Mouse (Mus musculus): ENCODE results near the gene Fv1. TPM values are rescaled to one million over a fixed set of nuclear protein-coding genes. Genes with fewer than 3 reads are reported as not detected.

Gene Fv1
- polyA plus RNA-seq, 1 experiment from 2014 or later = 13.5 TPM

- Histone ChIP-seq H3K4me3 (no peak overlapping the region), H3K36me3 (peaks cover 100% of the 10 kb centered on the region), H3K4me1 (replicated peaks) (no peaks in the 10 kb centered on the region), H3K9me3 (no peaks in the 10 kb centered on the region), H3K27me3 (ENCODE audit: insufficient read depth, poor library complexity, severe bottlenecking) (no peaks in the 10 kb centered on the region), H3K27ac (no peak overlapping the region)
- 96% methylated on average over 4 of the region's 4 CpGs for WGBS
- no peak for DNase-seq (ENCODE audit: low spot score)
These were observed 27.1 kb downstream of the Fv1 start for GRCm38 (mm10) chr4:147895815-147896330.

GRCm38 (mm10) chr4:147896411-147896810 lies 27.6 kb downstream of the Fv1 start:
- H3K4me3 ChIP-seq = no peak overlapping the region
- WGBS = 65% methylated on average over 1 of the region's 1 CpGs
- no peaks in the 10 kb centered on the region for H3K4me1 ChIP-seq (replicated peaks)
- H3K27ac ChIP-seq = no peak overlapping the region
- H3K27me3 ChIP-seq (ENCODE audit: insufficient read depth, poor library complexity, severe bottlenecking) = no peaks in the 10 kb centered on the region
- H3K9me3 ChIP-seq = no peaks in the 10 kb centered on the region
- peaks cover 96% of the 10 kb centered on the region for H3K36me3 ChIP-seq
- no peak for DNase-seq (ENCODE audit: low spot score)

DNA sequence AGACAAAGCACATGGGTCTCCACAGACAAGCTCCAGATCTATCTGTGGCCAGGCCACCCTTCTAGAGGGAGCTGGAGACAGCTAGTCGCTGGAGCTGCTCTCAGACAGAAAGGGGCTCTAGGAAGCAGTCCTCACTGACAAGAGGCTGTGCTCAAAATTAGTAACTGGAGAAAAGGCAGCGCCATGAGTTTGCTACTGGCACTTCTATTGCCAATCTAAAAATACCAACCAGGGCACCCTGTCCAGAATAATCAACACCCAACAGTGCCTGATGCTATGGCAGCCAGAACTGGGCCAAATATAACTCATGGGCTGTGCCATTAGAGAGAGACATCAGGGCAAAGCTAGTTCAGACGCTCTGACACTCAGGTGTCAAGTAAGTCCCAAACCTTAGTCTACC lies 28.6 kb downstream of the Fv1 start:
- Histone ChIP-seq H3K9me3 (no peaks in the 10 kb centered on the region), H3K4me3 (no peak overlapping the region), H3K27me3 (ENCODE audit: insufficient read depth, poor library complexity, severe bottlenecking) (no peaks in the 10 kb centered on the region), H3K27ac (no peak overlapping the region), H3K4me1 (replicated peaks) (no peaks in the 10 kb centered on the region), H3K36me3 (peaks cover 96% of the 10 kb centered on the region)
- no peak for DNase-seq (ENCODE audit: low spot score)
- 90% methylated on average over 3 of the region's 3 CpGs for WGBS

GRCm38 (mm10) chr4:147900452-147900851 lies 31.7 kb downstream of the Fv1 start:
- WGBS = 87% methylated on average over 7 of the region's 7 CpGs
- no peak for DNase-seq (ENCODE audit: low spot score)
- Histone ChIP-seq H3K4me1 (replicated peaks) (peaks cover 13% of the 10 kb centered on the region), H3K4me3 (no peak overlapping the region), H3K27me3 (ENCODE audit: insufficient read depth, poor library complexity, severe bottlenecking) (no peaks in the 10 kb centered on the region), H3K9me3 (no peaks in the 10 kb centered on the region), H3K36me3 (peaks cover 75% of the 10 kb centered on the region), H3K27ac (no peak overlapping the region)

DNA sequence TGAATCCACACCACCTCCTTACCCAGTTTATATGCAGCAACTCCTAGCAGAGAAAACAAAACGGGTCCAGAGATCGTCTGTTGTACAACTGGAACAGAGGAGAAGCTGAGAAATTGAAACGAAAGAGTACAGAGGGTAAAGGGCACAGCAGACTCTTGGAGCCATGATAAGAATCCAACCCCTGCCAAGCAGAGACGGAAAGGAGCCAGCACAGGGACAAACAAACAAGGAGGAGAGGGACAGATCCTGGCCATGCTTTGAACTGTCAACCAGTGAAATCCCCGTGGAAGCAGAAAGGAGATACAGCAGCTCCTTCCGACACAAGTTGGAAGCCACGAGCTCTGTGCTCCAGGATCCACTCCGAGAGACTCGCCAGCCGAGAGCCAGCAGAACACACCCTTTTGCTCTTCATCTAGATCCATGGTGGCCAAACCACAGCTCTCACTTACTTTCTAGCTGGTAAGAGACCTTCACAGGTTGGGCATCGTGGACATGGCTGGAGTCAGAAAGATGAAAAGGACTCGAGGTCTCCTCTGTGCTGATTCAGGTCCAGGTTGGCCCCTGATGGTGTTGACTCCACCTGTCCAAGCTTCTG lies 34.2 kb downstream of the Fv1 start:
- no peak for DNase-seq (ENCODE audit: low spot score)
- WGBS = 89% methylated on average over 12 of the region's 12 CpGs
- Histone ChIP-seq H3K4me1 (replicated peaks) (peaks cover 13% of the 10 kb centered on the region), H3K4me3 (peak overlapping the region; percentile 92; the same call in 1 of the 2 replicates), H3K36me3 (peaks cover 49% of the 10 kb centered on the region), H3K27me3 (ENCODE audit: insufficient read depth, poor library complexity, severe bottlenecking) (no peaks in the 10 kb centered on the region), H3K9me3 (no peaks in the 10 kb centered on the region), H3K27ac (no peak overlapping the region)

- H3K27ac ChIP-seq = no peak overlapping the region
- WGBS = 85% methylated on average over 3 of the region's 3 CpGs
- no peaks in the 10 kb centered on the region for H3K9me3 ChIP-seq
- DNase-seq (ENCODE audit: low spot score) = no peak
- H3K4me3 ChIP-seq = peak overlapping the region; percentile 92
- H3K36me3 ChIP-seq = peaks cover 43% of the 10 kb centered on the region
- peaks cover 13% of the 10 kb centered on the region for H3K4me1 ChIP-seq (replicated peaks)
- no peaks in the 10 kb centered on the region for H3K27me3 ChIP-seq (ENCODE audit: insufficient read depth, poor library complexity, severe bottlenecking)
These were observed 34.8 kb downstream of the Fv1 start for GRCm38 (mm10) chr4:147903601-147904000.

GRCm38 (mm10) chr4:147904313-147905089 lies 35.7 kb downstream of the Fv1 start, which contains the start of gene Mfn2:
Mfn2 (minus strand) TSS chr4:147904704.
- H3K36me3 ChIP-seq = peaks cover 34% of the 10 kb centered on the region
- under 1% methylated on average over 59 of the region's 59 CpGs for WGBS

GRCm38 (mm10) chr4:147905090-147905659 lies 36.4 kb downstream of the Fv1 start:
- no peak for DNase-seq (ENCODE audit: low spot score)
- peaks cover 13% of the 10 kb centered on the region for H3K4me1 ChIP-seq (replicated peaks)
- no peaks in the 10 kb centered on the region for H3K27me3 ChIP-seq (ENCODE audit: insufficient read depth, poor library complexity, severe bottlenecking)
- H3K4me3 ChIP-seq = peak overlapping the region; percentile 92
- 3% methylated on average over 8 of the region's 8 CpGs for WGBS
- H3K36me3 ChIP-seq = peaks cover 30% of the 10 kb centered on the region
- peak overlapping the region; percentile 99 for H3K27ac ChIP-seq
- H3K9me3 ChIP-seq = no peaks in the 10 kb centered on the region

More at GRCm38 (mm10) chr4:147904313-147905089, 35.7 kb downstream of the Fv1 start, which contains the start of gene Mfn2:
- no peaks in the 10 kb centered on the region for H3K9me3 ChIP-seq
- no peaks in the 10 kb centered on the region for H3K27me3 ChIP-seq (ENCODE audit: insufficient read depth, poor library complexity, severe bottlenecking)
- H3K27ac ChIP-seq = peak within 1 kb of the TSS; percentile 99
- H3K4me1 ChIP-seq (replicated peaks) = peaks cover 13% of the 10 kb centered on the region
- peak; percentile 90 for DNase-seq (ENCODE audit: low spot score)
- peak within 1 kb of the TSS; percentile 92 for H3K4me3 ChIP-seq

DNA sequence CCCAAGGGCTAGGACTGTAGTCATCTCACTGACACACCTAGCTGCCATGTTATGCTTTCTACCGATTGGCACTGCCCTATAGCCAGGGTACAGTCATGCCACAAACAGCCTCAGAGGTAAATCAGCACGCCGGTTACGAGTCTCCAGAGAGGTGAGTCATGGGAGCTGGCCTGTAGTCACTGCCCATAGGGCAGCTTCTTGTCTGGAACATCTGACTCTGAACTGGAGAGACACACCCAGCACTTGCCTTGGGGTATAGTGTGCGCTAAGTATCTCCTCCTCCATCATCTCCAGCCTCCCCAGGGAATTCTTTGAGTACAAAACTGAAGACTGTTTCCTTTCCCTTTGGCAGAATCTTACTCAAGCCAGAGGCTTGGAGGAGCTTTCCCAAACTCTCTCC lies 37.5 kb downstream of the Fv1 start:
- H3K36me3 ChIP-seq = peaks cover 21% of the 10 kb centered on the region
- no peak overlapping the region for H3K27ac ChIP-seq
- DNase-seq (ENCODE audit: low spot score) = no peak
- H3K4me1 ChIP-seq (replicated peaks) = peaks cover 13% of the 10 kb centered on the region
- H3K4me3 ChIP-seq = no peak overlapping the region
- no peaks in the 10 kb centered on the region for H3K27me3 ChIP-seq (ENCODE audit: insufficient read depth, poor library complexity, severe bottlenecking)
- no peaks in the 10 kb centered on the region for H3K9me3 ChIP-seq
- 78% methylated on average over 5 of the region's 5 CpGs for WGBS

GRCm38 (mm10) chr4:147909486-147909885 lies 40.7 kb downstream of the Fv1 start:
- no peak overlapping the region for H3K27ac ChIP-seq
- no peaks in the 10 kb centered on the region for H3K27me3 ChIP-seq (ENCODE audit: insufficient read depth, poor library complexity, severe bottlenecking)
- no peak overlapping the region for H3K4me3 ChIP-seq
- no peak for DNase-seq (ENCODE audit: low spot score)
- WGBS = 92% methylated on average over 5 of the region's 5 CpGs
- peaks cover 5% of the 10 kb centered on the region for H3K4me1 ChIP-seq (replicated peaks)
- H3K36me3 ChIP-seq = peaks cover 22% of the 10 kb centered on the region
- H3K9me3 ChIP-seq = no peaks in the 10 kb centered on the region

GRCm38 (mm10) chr4:147918459-147919121 lies 49.8 kb downstream of the Fv1 start:
- DNase-seq (ENCODE audit: low spot score) = peak; percentile 21
- 56% methylated on average over 7 of the region's 7 CpGs for WGBS
- no peak overlapping the region for H3K4me3 ChIP-seq
- no peak overlapping the region for H3K27ac ChIP-seq
- no peaks in the 10 kb centered on the region for H3K9me3 ChIP-seq
- H3K27me3 ChIP-seq (ENCODE audit: insufficient read depth, poor library complexity, severe bottlenecking) = no peaks in the 10 kb centered on the region
- peaks cover 37% of the 10 kb centered on the region for H3K36me3 ChIP-seq
- peaks cover 9% of the 10 kb centered on the region for H3K4me1 ChIP-seq (replicated peaks)
